Mouse (Mus musculus) forebrain, postnatal 0 days (tissue): ENCODE data around the gene Xpr1. TPM values are rescaled to one million over a fixed set of nuclear protein-coding genes. Genes with fewer than 3 reads are reported as not detected.

ENCODE experiments used
- ATAC-seq: fragments of 200-750 bp; cut with Nextera tagmentation; 2 replicates; pipeline ENCODE4 v1.8.0; 2017; ENCODE audit warnings: mild to moderate bottlenecking, moderate library complexity
- DNase-seq: peaks from one replicate; pipeline ENCODE4 v3.0.0-alpha.2; 2015
- H3K27ac ChIP-seq: fragments of 300-500 bp; sonication (generic); 2 replicates; pipeline ENCODE4 v1.5.1; 2014; ENCODE audit warnings: low read depth, mild to moderate bottlenecking, antibody characterized with exemption, low read length, moderate library complexity, mixed read lengths
- H3K27me3 ChIP-seq: fragments of 300-500 bp; sonication (generic); 2 replicates; pipeline ENCODE4 v1.6.1; 2014; ENCODE audit warnings: mild to moderate bottlenecking, low read length, mixed read lengths; ENCODE audit not compliant: insufficient read depth
- H3K36me3 ChIP-seq: fragments of 300-500 bp; sonication (generic); 2 replicates; pipeline ENCODE4 v1.6.1; 2014; ENCODE audit warnings: mild to moderate bottlenecking, moderate library complexity; ENCODE audit not compliant: insufficient read depth
- H3K4me1 ChIP-seq: fragments of 300-500 bp; sonication (generic); 2 replicates; pipeline ENCODE4 v1.6.1; 2014; ENCODE audit warnings: antibody characterized with exemption; ENCODE audit not compliant: insufficient read depth
- H3K4me2 ChIP-seq: fragments of 300-500 bp; sonication (generic); 2 replicates; pipeline ENCODE4 v1.6.1; 2014; ENCODE audit warnings: low read depth, mild to moderate bottlenecking, moderate library complexity
- H3K4me3 ChIP-seq: fragments of 300-500 bp; sonication (generic); 2 replicates; pipeline ENCODE4 v1.5.1; 2014; ENCODE audit warnings: low read depth, low read length, mixed read lengths
- H3K9ac ChIP-seq: fragments of 300-500 bp; sonication (generic); 2 replicates; pipeline ENCODE4 v1.6.1; 2014; ENCODE audit warnings: mild to moderate bottlenecking
- H3K9me3 ChIP-seq: fragments of 300-500 bp; sonication (generic); 2 replicates; pipeline ENCODE4 v1.6.1; 2016; ENCODE audit warnings: low read length
- CTCF ChIP-seq: sonication (generic); IDR thresholded peaks from 2 replicates; pipeline ENCODE4 v1.5.1; 2016; ENCODE audit warnings: antibody characterized with exemption, control low read depth, low read depth
- WGBS: fragments of 180-500 bp; shearing (Covaris S2); extraction: QIAGEN DNeasy Blood & Tissue Kit; methylation state at CpG from one replicate; pipeline ENCODE4 v1.1.7; 2014; 5-methylcytosine and 5-hydroxymethylcytosine counted together
- polyA plus RNA-seq: library from polyadenylated mRNA; unstranded; fragments of >200 nt; fragmentation: Nextera tagmentation; extraction: Ambion mirVana; gene quantifications from 2 replicates; pipeline ENCODE4 v1.2.1, GENCODE M21; 2015
- total RNA-seq: library from RNA; depleted of rRNA; stranded (reverse); fragments of >200 nt; gene quantifications from 2 replicates; pipeline ENCODE4 v1.2.3, GENCODE M21; 2014

The Xpr1 gene
- total and polyA plus RNA-seq, 2 experiments from 2014 or later = 45.3 to 256 TPM

DNA sequence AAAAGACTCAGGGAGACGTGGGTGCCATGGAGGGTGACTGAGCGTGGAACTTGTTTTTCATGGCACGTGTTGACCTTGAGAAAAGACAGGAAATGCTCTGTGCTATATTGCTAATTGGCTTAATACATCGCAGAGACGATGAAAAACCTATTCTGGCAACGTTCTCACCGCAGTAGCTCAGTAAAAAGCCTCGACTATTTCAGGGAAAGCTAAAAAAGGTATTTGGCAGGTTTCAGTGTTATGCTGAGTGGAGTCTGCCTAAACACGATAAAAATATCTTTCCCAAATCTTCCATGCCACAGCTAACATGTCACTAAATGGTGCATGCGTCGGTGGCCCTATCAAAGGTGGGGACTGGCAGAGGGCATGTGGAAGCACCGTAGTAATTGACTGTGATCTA is 164.1 kb downstream of the Xpr1 start:
- no peaks in the 10 kb centered on the region for H3K36me3 ChIP-seq
- 49% methylated on average over 12 of the region's 12 CpGs for WGBS
- ATAC-seq = no peak
- no peaks in the 10 kb centered on the region for H3K27me3 ChIP-seq
- H3K4me1 ChIP-seq = no peaks in the 10 kb centered on the region
- H3K4me3 ChIP-seq = no peak overlapping the region
- H3K9ac ChIP-seq = no peak overlapping the region
- no peak for DNase-seq
- no peak for TF ChIP-seq CTCF
- no peak overlapping the region; the same call in 1 of the 2 replicates for H3K27ac ChIP-seq
- no peak overlapping the region for H3K4me2 ChIP-seq
- no peaks in the 10 kb centered on the region for H3K9me3 ChIP-seq

GRCm38 (mm10) chr1:155252631-155253121 is 164.5 kb downstream of the Xpr1 start:
- H3K9ac ChIP-seq = no peak overlapping the region
- WGBS = 60% methylated on average over 6 of the region's 6 CpGs

GRCm38 (mm10) chr1:155251596-155251995 is 165.6 kb downstream of the Xpr1 start:
- Histone ChIP-seq H3K9me3 (no peaks in the 10 kb centered on the region), H3K9ac (no peak overlapping the region), H3K4me1 (no peaks in the 10 kb centered on the region), H3K4me3 (no peak overlapping the region), H3K27ac (no peak overlapping the region), H3K36me3 (no peaks in the 10 kb centered on the region), H3K27me3 (no peaks in the 10 kb centered on the region), H3K4me2 (no peak overlapping the region)
- no peak for TF ChIP-seq CTCF
- DNase-seq (no peak), ATAC-seq (no peak)
- 89% methylated on average over 5 of the region's 5 CpGs for WGBS

More at GRCm38 (mm10) chr1:155252631-155253121, 164.5 kb downstream of the Xpr1 start:
- Histone ChIP-seq H3K4me1 (no peaks in the 10 kb centered on the region), H3K36me3 (no peaks in the 10 kb centered on the region), H3K27me3 (no peaks in the 10 kb centered on the region), H3K27ac (no peak overlapping the region; the same call in 1 of the 2 replicates), H3K9me3 (no peaks in the 10 kb centered on the region), H3K4me2 (no peak overlapping the region), H3K4me3 (no peak overlapping the region)
- no peak for ATAC-seq
- no peak for DNase-seq
- no peak for TF ChIP-seq CTCF

GRCm38 (mm10) chr1:155250531-155251135 is 166.6 kb downstream of the Xpr1 start:
- H3K27me3 ChIP-seq = no peaks in the 10 kb centered on the region
- WGBS = 41% methylated on average over 4 of the region's 4 CpGs
- no peak overlapping the region for H3K4me3 ChIP-seq
- no peak for ATAC-seq
- H3K4me1 ChIP-seq = no peaks in the 10 kb centered on the region
- no peaks in the 10 kb centered on the region for H3K9me3 ChIP-seq
- no peaks in the 10 kb centered on the region for H3K36me3 ChIP-seq
- TF ChIP-seq CTCF = no peak
- no peak overlapping the region for H3K27ac ChIP-seq
- DNase-seq = no peak
- H3K9ac ChIP-seq = no peak overlapping the region
- H3K4me2 ChIP-seq = no peak overlapping the region

DNA sequence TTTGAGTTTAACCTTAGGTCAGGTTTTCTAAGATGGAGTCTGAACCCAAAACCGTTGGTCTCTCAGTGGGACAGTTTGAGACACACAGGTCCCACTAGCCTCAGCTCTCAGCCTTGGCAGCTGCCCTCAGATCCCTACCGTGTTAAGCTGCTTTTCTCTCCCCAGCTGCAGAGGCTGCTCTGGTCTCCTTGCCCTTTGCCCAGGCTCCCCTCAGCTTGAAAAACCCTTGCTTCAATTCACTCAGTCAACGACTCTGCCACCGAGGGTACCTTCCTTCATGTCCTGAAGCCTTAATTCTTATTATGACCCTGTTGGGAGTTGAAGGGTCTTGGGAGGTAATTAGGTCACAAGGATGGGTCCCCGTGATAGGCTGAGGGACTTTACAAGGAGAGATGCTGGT is 167.3 kb downstream of the Xpr1 start:
- no peak overlapping the region for H3K9ac ChIP-seq
- no peaks in the 10 kb centered on the region for H3K9me3 ChIP-seq
- no peak overlapping the region for H3K4me3 ChIP-seq
- 38% methylated on average over 5 of the region's 5 CpGs for WGBS
- H3K4me2 ChIP-seq = no peak overlapping the region
- no peak for TF ChIP-seq CTCF
- H3K27ac ChIP-seq = no peak overlapping the region
- ATAC-seq (no peak), DNase-seq (no peak)
- H3K4me1 ChIP-seq = no peaks in the 10 kb centered on the region
- H3K27me3 ChIP-seq = no peaks in the 10 kb centered on the region
- no peaks in the 10 kb centered on the region for H3K36me3 ChIP-seq

DNA sequence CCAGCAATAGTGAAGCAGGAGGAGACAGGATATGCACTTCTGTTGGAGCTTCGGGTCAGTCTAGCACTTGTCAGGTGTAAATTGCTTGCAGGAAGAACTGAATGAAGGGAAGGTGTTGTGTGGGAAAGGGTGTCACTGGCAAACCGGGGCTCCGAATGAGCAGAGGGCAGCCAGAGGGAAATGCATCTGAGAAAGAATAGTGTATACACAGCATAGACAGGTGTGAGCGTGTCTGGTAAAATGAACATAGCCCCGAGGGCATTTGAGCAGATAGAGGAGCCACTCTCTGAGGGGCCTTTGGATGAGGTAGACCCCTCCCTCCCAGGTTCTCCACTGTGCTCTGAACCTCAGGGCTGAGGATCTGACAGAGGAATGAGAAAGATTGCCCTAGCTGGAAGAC is 169.2 kb downstream of the Xpr1 start:
- H3K4me1 ChIP-seq = 0 out of 2 replicates have a peak, but pooled peaks cover 5% of the 10 kb centered on the region
- no peak overlapping the region for H3K27ac ChIP-seq
- WGBS = 82% methylated on average over 5 of the region's 5 CpGs

DNA sequence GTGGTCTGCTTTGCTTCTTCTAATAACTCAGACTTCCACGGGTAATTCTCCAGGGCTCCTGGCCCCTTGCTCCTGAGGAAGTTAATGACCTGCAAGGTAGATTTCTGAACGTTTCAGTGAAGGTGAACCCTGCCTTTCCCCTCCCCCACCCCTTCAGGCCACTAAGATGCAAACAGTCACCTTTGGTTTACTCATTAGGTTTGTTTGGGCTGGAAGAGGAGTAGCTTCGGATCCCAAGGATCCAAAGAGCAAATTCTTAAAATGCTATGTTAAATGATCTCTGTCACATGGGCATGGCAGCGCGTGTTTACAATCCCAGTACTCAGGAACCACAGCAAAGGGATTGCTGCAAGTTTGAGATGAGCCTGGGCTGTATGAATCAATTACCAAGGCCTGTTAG is 169.8 kb downstream of the Xpr1 start:
- no peak for DNase-seq
- no peaks in the 10 kb centered on the region for H3K27me3 ChIP-seq
- TF ChIP-seq CTCF = no peak
- no peak overlapping the region for H3K9ac ChIP-seq
- no peak for ATAC-seq
- no peaks in the 10 kb centered on the region for H3K9me3 ChIP-seq
- no peak overlapping the region for H3K27ac ChIP-seq
- no peaks in the 10 kb centered on the region for H3K36me3 ChIP-seq
- no peak overlapping the region for H3K4me3 ChIP-seq
- WGBS = 50% methylated on average over 5 of the region's 5 CpGs
- 0 out of 2 replicates have a peak, but pooled peaks cover 5% of the 10 kb centered on the region for H3K4me1 ChIP-seq
- H3K4me2 ChIP-seq = no peak overlapping the region

More for the DNA sequence above, 169.2 kb downstream of the Xpr1 start:
- no peak overlapping the region for H3K4me3 ChIP-seq
- no peak overlapping the region for H3K4me2 ChIP-seq
- no peaks in the 10 kb centered on the region for H3K27me3 ChIP-seq
- no peak for DNase-seq
- no peak for TF ChIP-seq CTCF
- H3K36me3 ChIP-seq = no peaks in the 10 kb centered on the region
- no peaks in the 10 kb centered on the region for H3K9me3 ChIP-seq
- ATAC-seq = no peak
- H3K9ac ChIP-seq = no peak overlapping the region
